Mouse (Mus musculus): ENCODE measurements around the gene Tesc.

GRCm38 (mm10) chr5:118059646-118060045, 32.1 kb downstream of the Tesc start:
- TF ChIP-seq CTCF (IDR thresholded peaks at IDR 0.05; ENCODE audit: insufficient read depth, low read length): no peak
- TF ChIP-seq POLR2A (IDR thresholded peaks at IDR 0.05; ENCODE audit: borderline replicate concordance, extremely low read depth, low read depth, low read length): no peak

Measured in lung, adult 2 months (tissue).